In the genomic region with DNA sequence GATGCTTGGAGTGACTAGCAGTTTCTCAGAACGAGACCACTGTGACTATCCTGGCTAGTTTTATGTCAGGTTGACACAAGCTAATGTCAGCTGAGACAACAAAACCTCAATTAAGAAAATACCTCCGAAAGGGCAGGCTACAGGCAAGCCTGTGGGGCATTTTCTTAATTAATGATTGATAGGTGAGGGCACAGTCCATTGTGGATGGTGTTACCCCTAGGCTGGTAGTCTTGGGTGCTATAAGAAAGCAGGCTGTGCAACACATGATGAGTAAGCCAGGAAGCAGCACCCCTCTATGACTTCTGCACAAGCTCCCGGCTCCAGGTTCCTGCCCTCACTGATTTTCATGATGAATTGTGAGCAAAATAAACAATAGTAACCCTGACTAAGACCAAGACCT, we compare ENCODE assay signal across 24 mouse cellular contexts. TPM values are rescaled to one million over a fixed set of nuclear protein-coding genes. Genes with fewer than 3 reads are reported as not detected.
DNase-seq lines count a peak whose midpoint lies in the region; ATAC-seq and TF ChIP-seq lines count a peak whose summit lies in the region.
"Had no signal": no experiment of that assay in that cellular context is flagged by ENCODE, and none has a peak within 500 bp of the region (broad histone marks: within the 10 kb centered on the region; RNA-seq: fewer than 3 reads in every experiment).

No protein-coding gene starts in this region.

- no peaks in the 10 kb centered on the region for H3K27me3 ChIP-seq in kidney, adult 2 months (replicated peaks; ENCODE audit: control insufficient read depth, insufficient read depth, low read length)
- H3K27me3 ChIP-seq in kidney, postnatal 0 days (ENCODE audit: insufficient read depth, low read length), result no peaks in the 10 kb centered on the region

- H3K36me3 ChIP-seq in kidney, adult 2 months (ENCODE audit: control insufficient read depth, insufficient read depth, low read length), result no peaks in the 10 kb centered on the region
- no peaks in the 10 kb centered on the region for H3K36me3 ChIP-seq in kidney, postnatal 0 days (ENCODE audit: insufficient read depth, low read length)
- H3K36me3 ChIP-seq: forebrain, embryonic 10.5 days; heart, embryonic 10.5 days; heart, embryonic 13.5 days had no signal

- H3K9me3 ChIP-seq in kidney, postnatal 0 days (replicated peaks; ENCODE audit: low read length), result no peaks in the 10 kb centered on the region
- H3K9me3 ChIP-seq: heart, embryonic 13.5 days had no signal

- peaks cover 5% of the 10 kb centered on the region; the same call in 1 of the 2 replicates for H3K4me1 ChIP-seq in kidney, adult 2 months (ENCODE audit: control insufficient read depth, insufficient read depth, low read length)
- H3K4me1 ChIP-seq in kidney, postnatal 0 days (replicated peaks; ENCODE audit: insufficient read depth, low read length), result no peaks in the 10 kb centered on the region
- H3K4me1 ChIP-seq: forebrain, embryonic 13.5 days had no signal

- whole genome bisulfite sequencing in kidney, adult 2 months, result 36% methylated on average over 3 of the region's 3 CpGs
- WGBS in kidney, postnatal 0 days, result 58% methylated on average over 3 of the region's 3 CpGs

- no peak for TF ChIP-seq CTCF in kidney, adult 2 months (conservative IDR thresholded peaks at IDR 0.05; ENCODE audit: insufficient read depth, insufficient read length, low read depth, low read length)
- TF ChIP-seq CTCF in kidney, postnatal 0 days (IDR thresholded peaks at IDR 0.05; ENCODE audit: low read depth), result no peak

- H3K4me2 ChIP-seq in kidney, postnatal 0 days (ENCODE audit: low read length), result no peak overlapping the region
- H3K4me2 ChIP-seq: forebrain, embryonic 13.5 days; hindbrain, embryonic 14.5 days had no signal

- no peak overlapping the region for H3K9ac ChIP-seq in kidney, postnatal 0 days (ENCODE audit: low read depth, low read length)
- H3K9ac ChIP-seq: forebrain, embryonic 13.5 days; heart, embryonic 13.5 days; hindbrain, embryonic 14.5 days had no signal

- no peak for TF ChIP-seq POLR2A in kidney, adult 2 months (IDR thresholded peaks at IDR 0.05; ENCODE audit: low read depth, low read length)

- H3K4me3 ChIP-seq in kidney, adult 2 months (ENCODE audit: insufficient read depth, low read depth, low read length), result no peak overlapping the region
- no peak overlapping the region for H3K4me3 ChIP-seq in kidney, postnatal 0 days (replicated peaks; ENCODE audit: low read depth, low read length)
- H3K4me3 ChIP-seq: forebrain, embryonic 10.5 days; forebrain, embryonic 13.5 days; heart, adult 2 months; heart, embryonic 10.5 days; heart, embryonic 13.5 days had no signal

- peak overlapping the region; percentile 70; the same call in 1 of the 2 replicates for H3K27ac ChIP-seq in kidney, adult 2 months (ENCODE audit: insufficient read depth, low read depth, low read length)
- no peak overlapping the region for H3K27ac ChIP-seq in kidney, postnatal 0 days
- H3K27ac ChIP-seq: forebrain, embryonic 10.5 days; forebrain, embryonic 13.5 days; heart, adult 2 months; hindbrain, embryonic 14.5 days had no signal

- DNase-seq in kidney, adult 2 months, result peak; percentile 84
- no peak for DNase-seq in kidney, postnatal 10 days
- DNase-seq in kidney, postnatal 0 days (ENCODE audit: low spot score), result no peak
- peak; percentile 46 for DNase-seq in kidney, postnatal 14 days
- no peak for DNase-seq in thymus, adult 18-20 months
- DNase-seq: adrenal gland, adult 2 months; adrenal gland, postnatal 14 days; cerebellum, adult 11-12 months; cerebellum, adult 8-10 months; cerebellum, postnatal 10 days; cerebellum, postnatal 36 days; gastrocnemius, postnatal 10 days; gastrocnemius, postnatal 36 days; heart, adult 2 months; heart, postnatal 14 days; heart, postnatal 4 days had no signal

- ATAC-seq in kidney, postnatal 0 days (replicated peaks; ENCODE audit: low FRiP score, low read depth), result peak; percentile 59
- ATAC-seq in megakaryocyte progenitor cell, adult 5-6 weeks (replicated peaks; ENCODE audit: poor library complexity), result no peak
- ATAC-seq: CD4-positive, CD25-positive, alpha-beta regulatory T cell, adult 4 months; forebrain, embryonic 13.5 days; forebrain, embryonic 16.5 days had no signal

RNA-seq across cellular contexts. Expression of a gene that starts 6.3 kb away (rescaled TPM):
- 9.5 and 12.3 TPM in 2 replicates for polyA plus RNA-seq in kidney, adult 2 months (2012; rRNA removed)
- 1.8 and 2.0 TPM in 2 replicates for polyA plus RNA-seq in kidney, postnatal 0 days (2015; fragmentation: Nextera tagmentation; extraction: Ambion mirVana)
- 4.8 and 5.1 TPM in 2 replicates for total RNA-seq in megakaryocyte progenitor cell, adult 5-6 weeks (2015)
- total RNA-seq in megakaryocyte progenitor cell, adult 5-6 weeks (2017), result 5.0 and 7.1 TPM in 2 replicates

Comparison
In these comparisons a context has a peak if more than half of its experiments do, and no peak if none do; other contexts are left out.
1. DNase-seq: peak in kidney, adult 2 months (single experiment) and kidney, postnatal 14 days (single experiment); none in kidney, postnatal 10 days (single experiment), kidney, postnatal 0 days (single experiment) and thymus, adult 18-20 months (0 of 2).